Comparison of ENCODE assay signal across 26 mouse cellular contexts in the genomic region with DNA sequence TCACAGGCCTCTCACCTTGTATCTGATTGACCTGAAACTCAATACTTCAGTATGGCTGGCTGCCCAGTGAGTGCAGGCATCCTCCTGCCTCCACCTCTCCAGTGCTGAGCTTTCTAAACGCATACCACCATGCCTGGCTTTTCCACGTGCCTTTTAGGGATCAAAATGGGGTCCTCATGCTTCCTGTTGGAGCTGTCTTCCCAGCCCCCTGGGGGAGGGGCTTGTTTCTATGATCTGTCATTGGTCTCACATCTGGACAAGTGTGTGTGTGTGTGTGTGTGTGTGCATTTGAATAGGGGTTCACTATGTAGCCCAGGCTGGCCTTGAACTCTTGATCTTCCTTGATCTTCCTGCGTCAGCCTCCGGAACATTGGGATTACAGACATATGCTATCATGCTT. TPM values are rescaled to one million over a fixed set of nuclear protein-coding genes. Genes with fewer than 3 reads are reported as not detected.
DNase-seq lines count a peak whose midpoint lies in the region; ATAC-seq lines count a peak whose summit lies in the region.
"Had no signal": no experiment of that assay in that cellular context is flagged by ENCODE, and none has a peak within 500 bp of the region (broad histone marks: within the 10 kb centered on the region; RNA-seq: fewer than 3 reads in every experiment).

No protein-coding gene starts in this region.

- H3K4me2 ChIP-seq in forebrain, embryonic 11.5 days (ENCODE audit: low read depth, low read length, severe bottlenecking), result no peak overlapping the region
- H3K4me2 ChIP-seq in forebrain, embryonic 15.5 days (replicated peaks), result no peak overlapping the region
- H3K4me2 ChIP-seq: heart, embryonic 12.5 days; heart, embryonic 15.5 days; hindbrain, embryonic 14.5 days had no signal

- H3K4me1 ChIP-seq in forebrain, embryonic 11.5 days (replicated peaks; ENCODE audit: control insufficient read depth, insufficient read depth, low read length), result no peaks in the 10 kb centered on the region
- peaks cover 20% of the 10 kb centered on the region for H3K4me1 ChIP-seq in forebrain, embryonic 15.5 days

- no peak overlapping the region for H3K27ac ChIP-seq in forebrain, embryonic 11.5 days (ENCODE audit: low read depth, low read length)
- H3K27ac ChIP-seq in forebrain, embryonic 15.5 days (replicated peaks), result no peak overlapping the region
- H3K27ac ChIP-seq: forebrain, embryonic 10.5 days; heart, embryonic 15.5 days; hindbrain, embryonic 14.5 days; hindbrain, postnatal 0 days had no signal

- H3K27me3 ChIP-seq in forebrain, embryonic 11.5 days (ENCODE audit: control insufficient read depth, insufficient read depth, low read length), result no peaks in the 10 kb centered on the region
- H3K27me3 ChIP-seq in forebrain, embryonic 15.5 days, result no peaks in the 10 kb centered on the region
- H3K27me3 ChIP-seq: heart, embryonic 15.5 days had no signal

- no peak for ATAC-seq in forebrain, embryonic 11.5 days (replicated peaks; ENCODE audit: low FRiP score)
- no peak for ATAC-seq in forebrain, embryonic 15.5 days (replicated peaks)
- ATAC-seq: forebrain, embryonic 14.5 days; hindbrain, postnatal 0 days; inflammation-experienced regulatory T-cells, adult 6 months; intestine, embryonic 16.5 days had no signal

- H3K9me3 ChIP-seq in forebrain, embryonic 11.5 days (ENCODE audit: control insufficient read depth, low read length), result no peaks in the 10 kb centered on the region
- H3K9me3 ChIP-seq in forebrain, embryonic 15.5 days, result no peaks in the 10 kb centered on the region
- H3K9me3 ChIP-seq: forebrain, embryonic 10.5 days; G1E; heart, embryonic 12.5 days; heart, embryonic 15.5 days had no signal

- WGBS in forebrain, embryonic 11.5 days, result 63% methylated on average over 4 of the region's 4 CpGs
- 62% methylated on average over 4 of the region's 4 CpGs for WGBS in forebrain, embryonic 15.5 days

- H3K4me3 ChIP-seq in forebrain, embryonic 11.5 days (ENCODE audit: low read depth, low read length), result no peak overlapping the region
- H3K4me3 ChIP-seq in forebrain, embryonic 15.5 days, result no peak overlapping the region
- H3K4me3 ChIP-seq: forebrain, embryonic 10.5 days; heart, embryonic 12.5 days; heart, embryonic 15.5 days had no signal

- no peak overlapping the region for H3K9ac ChIP-seq in forebrain, embryonic 11.5 days (ENCODE audit: low read length)
- no peak overlapping the region for H3K9ac ChIP-seq in forebrain, embryonic 15.5 days (replicated peaks)
- H3K9ac ChIP-seq: heart, embryonic 12.5 days; heart, embryonic 15.5 days; hindbrain, embryonic 14.5 days had no signal

- no peaks in the 10 kb centered on the region for H3K36me3 ChIP-seq in forebrain, embryonic 11.5 days (ENCODE audit: control insufficient read depth, insufficient read depth, low read length)
- H3K36me3 ChIP-seq in forebrain, embryonic 15.5 days, result no peaks in the 10 kb centered on the region
- H3K36me3 ChIP-seq: forebrain, embryonic 10.5 days; G1E; heart, embryonic 12.5 days; heart, embryonic 15.5 days had no signal

- DNase-seq in cerebellum, adult 11-12 months, result peak; percentile 46
- no peak for DNase-seq in cerebellum, postnatal 4 days (ENCODE audit: low spot score in 2 of 2)
- peak; percentile 47 for DNase-seq in forebrain, embryonic 11.5 days (ENCODE audit: low spot score)
- peak; percentile 3 for DNase-seq in kidney, postnatal 10 days
- DNase-seq in kidney, adult 8-10 months, result no peak
- DNase-seq: adrenal gland, adult 8-10 months; adrenal gland, postnatal 36 days; B cell, adult 2 months; gastrocnemius, postnatal 25 days; heart, postnatal 10 days; heart, postnatal 4 days; kidney, adult 18-20 months had no signal

RNA-seq across cellular contexts. Expression of gene Gnb2, which starts 4.2 kb away (rescaled TPM):
- polyA plus RNA-seq in forebrain, embryonic 11.5 days (2014; fragmentation: Nextera tagmentation; extraction: Ambion mirVana), result 410 and 508 TPM in 2 replicates
- polyA plus RNA-seq in forebrain, embryonic 15.5 days (2015; fragmentation: Nextera tagmentation; extraction: Ambion mirVana), result 535 and 578 TPM in 2 replicates

RNA-seq across cellular contexts. Expression of gene Epo, which starts 4.4 kb away (rescaled TPM):
- 0.40 and 0.84 TPM in 2 replicates for polyA plus RNA-seq in forebrain, embryonic 11.5 days (2014; fragmentation: Nextera tagmentation; extraction: Ambion mirVana)
- not detected in 2 replicates for polyA plus RNA-seq in forebrain, embryonic 15.5 days (2015; fragmentation: Nextera tagmentation; extraction: Ambion mirVana)
- polyA plus RNA-seq: cerebellum, adult 2 months; embryonic facial prominence, embryonic 14.5 days; forebrain, embryonic 14.5 days; G1E; gonadal fat pad, adult 2 months; heart, embryonic 12.5 days; heart, embryonic 15.5 days; hindbrain, embryonic 14.5 days; hindbrain, postnatal 0 days; inflammation-experienced regulatory T-cells, adult 6 months; kidney, embryonic 14.5 days had no signal

RNA-seq across cellular contexts. Expression of gene Actl6b, which starts 15.9 kb away (rescaled TPM):
- polyA plus RNA-seq in forebrain, embryonic 11.5 days (2014; fragmentation: Nextera tagmentation; extraction: Ambion mirVana), result 20.5 and 22.8 TPM in 2 replicates
- polyA plus RNA-seq in forebrain, embryonic 15.5 days (2015; fragmentation: Nextera tagmentation; extraction: Ambion mirVana), result 250 and 259 TPM in 2 replicates
- polyA plus RNA-seq: G1E; inflammation-experienced regulatory T-cells, adult 6 months; kidney, embryonic 14.5 days had no signal

RNA-seq across cellular contexts. Expression of gene Gigyf1, which starts 19.1 kb away (rescaled TPM):
- polyA plus RNA-seq in forebrain, embryonic 11.5 days (2014; fragmentation: Nextera tagmentation; extraction: Ambion mirVana), result 14.0 and 14.9 TPM in 2 replicates
- polyA plus RNA-seq in forebrain, embryonic 15.5 days (2015; fragmentation: Nextera tagmentation; extraction: Ambion mirVana), result 19.2 and 20.0 TPM in 2 replicates

RNA-seq across cellular contexts. Expression of gene Tfr2, which starts 32.2 kb away (rescaled TPM):
- polyA plus RNA-seq in forebrain, embryonic 11.5 days (2014; fragmentation: Nextera tagmentation; extraction: Ambion mirVana), result 1.2 and 2.1 TPM in 2 replicates
- 2.2 and 3.2 TPM in 2 replicates for polyA plus RNA-seq in forebrain, embryonic 15.5 days (2015; fragmentation: Nextera tagmentation; extraction: Ambion mirVana)

Comparison
In these comparisons a context has a peak if more than half of its experiments do, and no peak if none do; other contexts are left out.
1. DNase-seq: peak in cerebellum, adult 11-12 months (single experiment), forebrain, embryonic 11.5 days (single experiment) and kidney, postnatal 10 days (single experiment); none in cerebellum, postnatal 4 days (0 of 2) and kidney, adult 8-10 months (0 of 2).
2. RNA of gene Actl6b, which starts 15.9 kb away (polyA plus RNA-seq): 250 to 259 TPM in forebrain, embryonic 15.5 days; 20.5 to 22.8 TPM in forebrain, embryonic 11.5 days; every median in the first group is over 10 times any median in the second.